Mouse (Mus musculus): Measurements from ENCODE around the gene Pga5.

Gene Pga5

GRCm38 (mm10) chr19:10665499-10665898 lies 12.4 kb downstream of the Pga5 start:
- DNase-seq (ENCODE audit: low read depth, low spot score): peak; percentile 86

GRCm38 (mm10) chr19:10665093-10665492 lies 12.8 kb downstream of the Pga5 start:
- DNase-seq (ENCODE audit: low read depth, low spot score): peak; percentile 9

GRCm38 (mm10) chr19:10662665-10663064 lies 15.2 kb downstream of the Pga5 start:
- no peak for DNase-seq (ENCODE audit: low read depth, low spot score)

GRCm38 (mm10) chr19:10661919-10662318 lies 16.0 kb downstream of the Pga5 start:
- no peak for DNase-seq (ENCODE audit: low read depth, low spot score)

- DNase-seq (ENCODE audit: low read depth, low spot score): no peak
Measured at GRCm38 (mm10) chr19:10661373-10661772, 16.5 kb downstream of the Pga5 start.

GRCm38 (mm10) chr19:10658406-10658805 lies 19.5 kb downstream of the Pga5 start:
- no peak for DNase-seq (ENCODE audit: low read depth, low spot score)

GRCm38 (mm10) chr19:10657742-10658141 lies 20.1 kb downstream of the Pga5 start:
- no peak for DNase-seq (ENCODE audit: low read depth, low spot score)

GRCm38 (mm10) chr19:10656058-10656457 lies 21.8 kb downstream of the Pga5 start:
- DNase-seq (ENCODE audit: low read depth, low spot score): no peak

GRCm38 (mm10) chr19:10648156-10648555 lies 29.7 kb downstream of the Pga5 start:
- DNase-seq (ENCODE audit: low read depth, low spot score): peak; percentile 54

- no peak for DNase-seq (ENCODE audit: low read depth, low spot score)
Measured at GRCm38 (mm10) chr19:10645616-10646015, 32.3 kb downstream of the Pga5 start.

GRCm38 (mm10) chr19:10640589-10641378 lies 37.1 kb downstream of the Pga5 start:
- DNase-seq (ENCODE audit: low read depth, low spot score): no peak

- no peak for DNase-seq (ENCODE audit: low read depth, low spot score)
Measured at GRCm38 (mm10) chr19:10640080-10640479, 37.8 kb downstream of the Pga5 start.

GRCm38 (mm10) chr19:10637840-10638239 lies 40.0 kb downstream of the Pga5 start:
- DNase-seq (ENCODE audit: low read depth, low spot score): no peak

GRCm38 (mm10) chr19:10634872-10635318 lies 43.0 kb downstream of the Pga5 start:
- peak; percentile 28 for DNase-seq (ENCODE audit: low read depth, low spot score)

- peak; percentile 39 for DNase-seq (ENCODE audit: low read depth, low spot score)
Measured at GRCm38 (mm10) chr19:10634106-10634871, 43.6 kb downstream of the Pga5 start, which contains the start of gene Vwce. Gene Vwce, plus strand, starts transcription at chr19:10634213.

Data from CD4-positive, CD25-positive, alpha-beta regulatory T cell, adult 2 months (primary cell).